Mouse (Mus musculus) right cerebral cortex, adult 2 months (tissue): ENCODE measurements around the gene Sbno1.
"Not testable (repeated sequence)": the region's sequence is repeated elsewhere in the genome, so short reads cannot be mapped to it uniquely, and the experiment has no call there.

Experiments
- DNase-seq, 2 experiments: peaks; one replicate each; pipeline ENCODE4 v3.0.0; 2021 to 2022; ENCODE audit warnings: low spot score in 2 of 2

Gene Sbno1

GRCm38 (mm10) chr5:124425412-124426259 lies at the start of gene Sbno1:
Gene Sbno1 (minus strand): TSS chr5:124426001.
- peak; percentile 89 for DNase-seq

- no peak for DNase-seq
Measured at GRCm38 (mm10) chr5:124470591-124471171, 44.9 kb upstream of the Sbno1 start.

- DNase-seq = no peak
Measured at GRCm38 (mm10) chr5:124469486-124469885, 43.7 kb upstream of the Sbno1 start.

GRCm38 (mm10) chr5:124468365-124468764 lies 42.6 kb upstream of the Sbno1 start:
- DNase-seq = peak; percentile 56 to 58

- no peak for DNase-seq
Measured at GRCm38 (mm10) chr5:124467766-124468165, 42.0 kb upstream of the Sbno1 start.

- DNase-seq = no peak
Measured at GRCm38 (mm10) chr5:124464905-124465304, 39.1 kb upstream of the Sbno1 start.

- DNase-seq = no peak
Measured at GRCm38 (mm10) chr5:124463462-124463861, 37.7 kb upstream of the Sbno1 start.

GRCm38 (mm10) chr5:124462297-124463025 lies 36.7 kb upstream of the Sbno1 start:
- DNase-seq = no peak

- not testable (repeated sequence) for DNase-seq
Measured at GRCm38 (mm10) chr5:124460922-124461321, 35.1 kb upstream of the Sbno1 start.

- DNase-seq = peak in 1 of 2 experiments; percentile 52
Measured at GRCm38 (mm10) chr5:124456762-124457161, 31.0 kb upstream of the Sbno1 start.

GRCm38 (mm10) chr5:124454082-124454419 lies 28.2 kb upstream of the Sbno1 start:
- no peak for DNase-seq

GRCm38 (mm10) chr5:124453339-124454081 lies 27.7 kb upstream of the Sbno1 start:
- DNase-seq = peak; percentile 51 to 65

GRCm38 (mm10) chr5:124452494-124453228 lies 26.9 kb upstream of the Sbno1 start:
- peak; percentile 54 to 68 for DNase-seq

GRCm38 (mm10) chr5:124450641-124451340 lies 25.0 kb upstream of the Sbno1 start:
- DNase-seq = no peak

GRCm38 (mm10) chr5:124450051-124450450 lies 24.2 kb upstream of the Sbno1 start:
- DNase-seq = no peak

- peak in 1 of 2 experiments; percentile 45 for DNase-seq
Measured at GRCm38 (mm10) chr5:124449494-124449893, 23.7 kb upstream of the Sbno1 start.

- no peak for DNase-seq
Measured at GRCm38 (mm10) chr5:124446301-124446881, 20.6 kb upstream of the Sbno1 start.

GRCm38 (mm10) chr5:124445621-124446293 lies 20.0 kb upstream of the Sbno1 start:
- DNase-seq = no peak
